Mouse (Mus musculus) thymus, postnatal 25 days (tissue): ENCODE measurements around the gene U2af1.

Experiments used
- DNase-seq: peaks from one replicate; pipeline ENCODE4 v3.0.0; 2022

Gene U2af1

GRCm38 (mm10) chr17:31660661-31661250 is 2.1 kb upstream of the U2af1 start:
- DNase-seq = no peak

GRCm38 (mm10) chr17:31658136-31658467 is 590 bp downstream of the U2af1 start:
- DNase-seq = no peak

GRCm38 (mm10) chr17:31657141-31657983 is 1.3 kb downstream of the U2af1 start:
- DNase-seq = no peak

- no peak for DNase-seq
Observed at GRCm38 (mm10) chr17:31656682-31657081, 2.0 kb downstream of the U2af1 start.

- no peak for DNase-seq
Observed at GRCm38 (mm10) chr17:31655366-31655765, 3.3 kb downstream of the U2af1 start.

GRCm38 (mm10) chr17:31653277-31653676 is 5.4 kb downstream of the U2af1 start:
- peak; percentile 50 for DNase-seq

- DNase-seq = no peak
Observed at GRCm38 (mm10) chr17:31652152-31652551, 6.5 kb downstream of the U2af1 start.

- no peak for DNase-seq
Observed at GRCm38 (mm10) chr17:31646199-31647002, 12.3 kb downstream of the U2af1 start.

GRCm38 (mm10) chr17:31642913-31643312 is 15.8 kb downstream of the U2af1 start:
- no peak for DNase-seq

GRCm38 (mm10) chr17:31642331-31642730 is 16.4 kb downstream of the U2af1 start:
- DNase-seq = no peak

- DNase-seq = no peak
Observed at GRCm38 (mm10) chr17:31639651-31640050, 19.0 kb downstream of the U2af1 start.

GRCm38 (mm10) chr17:31637866-31638570 is 20.7 kb downstream of the U2af1 start:
- no peak for DNase-seq

GRCm38 (mm10) chr17:31636942-31637811 is 21.5 kb downstream of the U2af1 start, which contains the start of gene Cbs:
Gene Cbs (minus strand): TSS chr17:31637238.
- peak; percentile 47 for DNase-seq

- no peak for DNase-seq
Observed at GRCm38 (mm10) chr17:31636277-31636941, 22.3 kb downstream of the U2af1 start.

GRCm38 (mm10) chr17:31635781-31636180 is 22.9 kb downstream of the U2af1 start:
- DNase-seq = no peak

- DNase-seq = no peak
Observed at GRCm38 (mm10) chr17:31634896-31635295, 23.8 kb downstream of the U2af1 start.

- DNase-seq = no peak
Observed at GRCm38 (mm10) chr17:31633007-31633406, 25.7 kb downstream of the U2af1 start.

GRCm38 (mm10) chr17:31631081-31631800 is 27.5 kb downstream of the U2af1 start:
- DNase-seq = no peak

- no peak for DNase-seq
Observed at GRCm38 (mm10) chr17:31627961-31628360, 30.7 kb downstream of the U2af1 start.

- DNase-seq = no peak
Observed at GRCm38 (mm10) chr17:31623101-31623500, 35.6 kb downstream of the U2af1 start.
